Mouse (Mus musculus) liver, embryonic 15.5 days (tissue): ENCODE results near the gene Serpina1a. TPM values are rescaled to one million over a fixed set of nuclear protein-coding genes. Genes with fewer than 3 reads are reported as not detected.
A peak's percentile ranks its signal among the peaks of the same experiment; 100 is the strongest.
"Not testable (repeated sequence)": the region's sequence is repeated elsewhere in the genome, so short reads cannot be mapped to it uniquely, and the experiment has no call there.

Experiments
- ATAC-seq: fragments of 200-750 bp; cut with Nextera tagmentation; 2 replicates; pipeline ENCODE4 v1.8.0; 2017; ENCODE audit warnings: moderate number of reproducible peaks, mild to moderate bottlenecking, moderate library complexity; ENCODE audit not compliant: insufficient read depth
- H3K27ac ChIP-seq: fragments of 300-500 bp; sonication (generic); replicated peaks from 2 replicates; pipeline ENCODE4 v1.5.1; 2015; ENCODE audit warnings: mild to moderate bottlenecking, inconsistent platforms
- H3K27me3 ChIP-seq: fragments of 300-500 bp; sonication (generic); 2 replicates; pipeline ENCODE4 v1.6.1; 2015; ENCODE audit warnings: mild to moderate bottlenecking, inconsistent platforms
- H3K36me3 ChIP-seq: fragments of 300-500 bp; sonication (generic); replicated peaks from 2 replicates; pipeline ENCODE4 v1.6.1; 2015; ENCODE audit warnings: moderate library complexity, mild to moderate bottlenecking, inconsistent platforms
- H3K4me1 ChIP-seq: fragments of 300-500 bp; sonication (generic); replicated peaks from 2 replicates; pipeline ENCODE4 v1.6.1; 2015; ENCODE audit warnings: inconsistent platforms
- H3K4me2 ChIP-seq: fragments of 300-500 bp; sonication (generic); 2 replicates; pipeline ENCODE4 v1.6.1; 2015; ENCODE audit warnings: moderate library complexity, mild to moderate bottlenecking, inconsistent platforms
- H3K4me3 ChIP-seq: fragments of 300-500 bp; sonication (generic); replicated peaks from 2 replicates; pipeline ENCODE4 v1.5.1; 2015; ENCODE audit warnings: mild to moderate bottlenecking, inconsistent platforms
- H3K9ac ChIP-seq: fragments of 300-500 bp; sonication (generic); 2 replicates; pipeline ENCODE4 v1.6.1; 2015; ENCODE audit warnings: moderate library complexity, mild to moderate bottlenecking, inconsistent platforms
- H3K9me3 ChIP-seq: fragments of 300-500 bp; sonication (generic); replicated peaks from 2 replicates; pipeline ENCODE4 v1.6.1; 2016; ENCODE audit warnings: inconsistent platforms
- WGBS: fragments of 180-500 bp; shearing (Covaris S2); methylation state at CpG from one replicate; pipeline ENCODE4 v1.1.7; 2015; ENCODE audit warnings: mixed read lengths; ENCODE audit not compliant: insufficient replicate concordance; 5-methylcytosine and 5-hydroxymethylcytosine counted together
- polyA plus RNA-seq: library from polyadenylated mRNA; unstranded; fragments of >200 nt; fragmentation: Nextera tagmentation; extraction: Ambion mirVana; gene quantifications from 2 replicates; pipeline ENCODE4 v1.2.1, GENCODE M21; 2015

The Serpina1a gene
- 688 and 858 TPM in 2 replicates for polyA plus RNA-seq

DNA sequence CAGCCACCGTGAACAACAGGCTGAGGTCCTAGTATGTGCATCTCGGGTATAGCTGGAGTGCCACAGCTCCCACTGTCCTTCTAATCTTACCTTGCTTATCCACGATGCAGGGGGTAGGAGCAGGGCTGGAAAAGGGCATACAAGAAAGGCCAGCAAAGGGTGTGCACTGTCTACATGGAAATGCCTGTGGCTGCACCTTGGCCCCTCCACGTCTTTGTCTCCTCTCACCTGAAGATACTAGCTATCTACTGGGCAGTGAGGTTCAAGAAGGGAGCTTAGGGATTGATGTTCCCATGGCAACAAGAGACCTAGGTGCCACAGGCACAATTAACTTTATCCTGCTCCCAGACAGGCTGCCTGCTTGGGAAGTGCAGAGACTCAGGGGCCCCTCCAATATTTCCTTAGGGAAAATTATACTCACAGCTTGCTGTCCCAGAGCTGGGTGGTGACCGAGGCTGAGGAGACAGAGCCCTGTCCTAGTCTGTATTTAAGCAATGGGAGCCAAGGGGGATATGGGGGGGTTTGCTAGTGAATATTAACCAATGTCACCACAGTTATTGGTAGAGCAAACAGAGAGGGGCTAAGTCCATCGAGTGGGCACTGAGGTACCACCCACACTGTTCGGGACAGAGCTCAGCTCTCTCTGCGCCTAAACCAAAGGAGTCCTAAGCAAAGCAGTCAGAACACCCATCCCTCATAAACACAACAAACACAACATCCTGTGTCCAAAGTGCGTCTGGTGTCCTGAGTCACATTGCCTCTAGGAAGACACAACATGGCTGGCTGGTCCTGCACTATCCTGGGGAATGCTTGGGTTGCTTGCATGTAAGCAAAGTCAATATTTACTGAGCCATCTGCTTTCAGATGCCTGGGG is at the start of gene Serpina1a:
Gene Serpina1a (minus strand): TSS at position 462 of the 874 bp plus-strand sequence.
- H3K9me3 ChIP-seq, H3K9ac ChIP-seq, H3K36me3 ChIP-seq, H3K27me3 ChIP-seq, H3K4me1 ChIP-seq: not testable (repeated sequence)
- peak; percentile 58 for ATAC-seq
- Histone ChIP-seq H3K4me3 (peak within 1 kb of the TSS; percentile 37), H3K4me2 (peak within 1 kb of the TSS; percentile 37; the same call in 1 of the 2 replicates), H3K27ac (peak within 1 kb of the TSS; percentile 41; the same call in 1 of the 2 replicates)
- 46% methylated on average over 9 of the region's 9 CpGs for WGBS

GRCm38 (mm10) chr12:103909181-103909580 is 45.8 kb upstream of the Serpina1a start:
- H3K27me3 ChIP-seq, H3K9ac ChIP-seq, H3K36me3 ChIP-seq, H3K27ac ChIP-seq, ATAC-seq, H3K4me2 ChIP-seq, H3K4me3 ChIP-seq, H3K4me1 ChIP-seq, H3K9me3 ChIP-seq: not testable (repeated sequence)
- WGBS, result 81% methylated on average over 11 of the region's 16 CpGs

- H3K4me1 ChIP-seq, H3K4me2 ChIP-seq, H3K9me3 ChIP-seq, H3K27ac ChIP-seq, H3K9ac ChIP-seq, H3K36me3 ChIP-seq, H3K4me3 ChIP-seq, ATAC-seq, H3K27me3 ChIP-seq: not testable (repeated sequence)
- WGBS, result 18% methylated on average over 1 of the region's 1 CpGs
Measured at GRCm38 (mm10) chr12:103907746-103908145, 44.4 kb upstream of the Serpina1a start.

- Histone ChIP-seq H3K4me2 (peak within 1 kb of the TSS; percentile 23; the same call in 1 of the 2 replicates), H3K4me3 (peak within 1 kb of the TSS; percentile 34)
- 0 out of 2 replicates have a peak, but pooled peaks have one; percentile 31 for ATAC-seq
- not testable (repeated sequence) for H3K27ac ChIP-seq, H3K36me3 ChIP-seq, H3K4me1 ChIP-seq, H3K9ac ChIP-seq, H3K9me3 ChIP-seq, H3K27me3 ChIP-seq
- WGBS, result 45% methylated on average over 4 of the region's 4 CpGs
Measured at GRCm38 (mm10) chr12:103904837-103905340, 41.5 kb upstream of the Serpina1a start, which contains the start of gene Serpina1c. Serpina1c (minus strand) TSS chr12:103904887.

DNA sequence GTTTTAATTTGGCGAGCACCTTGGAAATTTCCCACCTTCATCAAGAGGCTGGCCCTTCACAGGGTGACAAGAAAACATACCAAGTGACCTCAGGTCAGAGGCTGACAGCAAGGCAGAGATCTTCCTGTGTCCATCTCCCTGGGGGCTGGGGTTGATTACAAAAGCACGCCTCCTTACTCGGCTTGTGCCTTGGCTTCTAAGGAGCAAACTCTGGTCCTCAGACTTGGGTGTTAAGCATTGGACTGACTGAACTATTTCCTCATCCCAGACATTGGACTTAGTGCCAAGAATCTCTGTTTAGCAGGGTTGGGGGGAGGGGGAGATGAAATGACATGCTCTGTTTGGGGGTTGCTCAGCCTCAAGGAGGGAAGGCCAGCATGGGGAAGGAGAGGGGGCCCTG is 38.6 kb upstream of the Serpina1a start:
- 75% methylated on average over 3 of the region's 3 CpGs for WGBS
- not testable (repeated sequence) for H3K27ac ChIP-seq, ATAC-seq, H3K4me3 ChIP-seq, H3K27me3 ChIP-seq, H3K9me3 ChIP-seq, H3K4me1 ChIP-seq, H3K9ac ChIP-seq, H3K36me3 ChIP-seq
- H3K4me2 ChIP-seq, result peak overlapping the region; percentile 32

DNA sequence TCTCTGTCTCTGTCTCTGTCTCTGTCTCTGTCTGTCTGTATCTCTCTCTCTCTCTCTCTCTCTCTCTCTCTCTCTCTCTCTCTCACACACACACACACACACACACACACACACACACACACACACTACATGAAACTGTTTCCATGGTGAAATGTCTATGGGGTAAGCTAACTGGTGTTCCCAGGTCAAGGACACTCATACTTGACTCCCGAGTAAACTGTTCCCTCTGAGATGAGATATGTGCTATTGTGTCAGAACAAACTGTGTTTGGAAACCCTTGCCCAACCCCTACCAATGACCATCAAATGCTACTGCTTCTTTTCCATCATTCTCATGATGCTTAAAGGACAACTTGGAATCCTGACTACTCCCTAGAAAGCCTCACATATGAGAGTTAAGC is 3.5 kb upstream of the Serpina1a start:
- H3K27me3 ChIP-seq, H3K9me3 ChIP-seq, ATAC-seq, H3K4me3 ChIP-seq, H3K4me1 ChIP-seq, H3K36me3 ChIP-seq, H3K9ac ChIP-seq, H3K27ac ChIP-seq, H3K4me2 ChIP-seq: not testable (repeated sequence)
- WGBS, result 24% methylated on average over 1 of the region's 1 CpGs

DNA sequence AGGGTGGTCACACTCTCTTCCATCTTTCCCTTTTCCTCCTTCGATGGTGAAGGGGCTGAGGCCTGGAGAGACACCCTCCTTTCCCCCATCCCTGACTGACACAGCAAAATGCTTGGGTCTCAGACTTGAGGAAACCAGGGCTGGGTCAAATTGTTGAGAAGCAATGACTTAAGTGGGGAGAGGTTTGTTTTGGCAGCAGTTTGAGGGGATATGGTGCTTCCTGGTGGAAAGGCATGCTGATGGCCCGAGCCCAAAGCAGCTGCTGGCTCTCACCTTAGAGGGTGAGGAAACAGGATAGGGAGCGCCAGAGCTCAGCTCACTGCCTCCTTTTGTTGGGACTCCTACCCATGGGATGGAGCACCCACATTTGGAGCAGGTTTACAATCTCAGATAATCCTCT is 2.4 kb downstream of the Serpina1a start:
- ATAC-seq, result no peak
- Histone ChIP-seq H3K4me1 (no peaks in the 10 kb centered on the region), H3K27ac (no peak overlapping the region), H3K36me3 (no peaks in the 10 kb centered on the region), H3K27me3 (no peaks in the 10 kb centered on the region), H3K4me2 (peak overlapping the region; percentile 41), H3K9ac (no peak overlapping the region), H3K4me3 (no peak overlapping the region), H3K9me3 (no peaks in the 10 kb centered on the region)
- WGBS, result 36% methylated on average over 3 of the region's 3 CpGs

DNA sequence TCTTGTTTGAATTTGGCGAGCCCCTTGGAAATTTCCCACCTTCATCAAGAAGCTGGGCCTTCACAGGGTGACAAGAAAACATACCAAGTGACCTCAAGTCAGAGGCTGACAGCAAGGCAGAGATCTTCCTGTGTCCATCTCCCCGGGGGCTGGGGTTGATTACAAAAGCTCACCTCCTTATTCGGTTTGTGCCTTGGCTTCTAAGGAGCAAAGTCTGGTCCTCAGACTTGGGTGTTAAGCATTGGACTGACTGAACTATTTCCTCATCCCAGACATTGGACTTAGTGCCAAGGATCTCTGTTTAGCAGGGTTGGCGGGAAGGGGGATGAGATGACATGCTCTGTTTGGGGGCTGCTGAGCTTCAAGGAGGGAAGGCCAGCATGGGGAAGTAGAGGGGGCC is 2.8 kb downstream of the Serpina1a start:
- H3K27me3 ChIP-seq, H3K4me3 ChIP-seq, H3K9ac ChIP-seq, H3K36me3 ChIP-seq, H3K27ac ChIP-seq, H3K9me3 ChIP-seq, H3K4me1 ChIP-seq, ATAC-seq: not testable (repeated sequence)
- 49% methylated on average over 3 of the region's 4 CpGs for WGBS
- H3K4me2 ChIP-seq, result peak overlapping the region; percentile 41

GRCm38 (mm10) chr12:103859584-103859983 is 3.8 kb downstream of the Serpina1a start:
- ATAC-seq, H3K36me3 ChIP-seq, H3K4me3 ChIP-seq, H3K9me3 ChIP-seq, H3K4me2 ChIP-seq, H3K27ac ChIP-seq, H3K27me3 ChIP-seq, H3K9ac ChIP-seq, H3K4me1 ChIP-seq: not testable (repeated sequence)
- 46% methylated on average over 3 of the region's 3 CpGs for WGBS

GRCm38 (mm10) chr12:103853032-103853431 is 10.3 kb downstream of the Serpina1a start:
- H3K4me3 ChIP-seq, H3K9ac ChIP-seq, ATAC-seq, H3K4me2 ChIP-seq, H3K36me3 ChIP-seq, H3K27ac ChIP-seq, H3K4me1 ChIP-seq, H3K9me3 ChIP-seq, H3K27me3 ChIP-seq: not testable (repeated sequence)
- WGBS, result 61% methylated on average over 2 of the region's 2 CpGs

DNA sequence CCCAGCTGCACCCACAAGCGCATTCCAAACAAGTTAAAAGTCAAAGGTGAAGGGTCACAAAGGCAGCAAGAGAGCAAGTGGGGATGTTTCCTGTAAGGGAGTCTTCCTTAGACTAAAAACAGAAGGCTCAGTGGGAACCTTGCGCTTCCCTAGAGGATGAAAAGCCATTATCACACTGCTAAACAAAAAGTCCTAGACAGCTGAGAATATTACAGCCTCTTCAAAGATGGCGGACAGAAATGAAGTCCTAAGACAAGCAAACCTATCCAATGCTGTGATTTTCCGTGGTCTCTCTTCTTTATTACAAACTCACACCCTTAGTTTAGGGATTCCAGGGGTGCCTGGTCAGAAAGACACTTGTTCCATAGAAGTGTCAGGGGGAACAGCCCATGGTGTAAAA is 33.1 kb downstream of the Serpina1a start, which contains the start of gene Serpina1b:
Gene Serpina1b (minus strand): TSS at position 101 of the 400 bp plus-strand sequence.
- H3K9me3 ChIP-seq, H3K4me1 ChIP-seq, H3K9ac ChIP-seq, H3K4me2 ChIP-seq, ATAC-seq, H3K27me3 ChIP-seq, H3K4me3 ChIP-seq, H3K36me3 ChIP-seq, H3K27ac ChIP-seq: not testable (repeated sequence)
- WGBS, result 58% methylated on average over 4 of the region's 4 CpGs
